ENCODE assay signal across 9 mouse cellular contexts in the genomic region with DNA sequence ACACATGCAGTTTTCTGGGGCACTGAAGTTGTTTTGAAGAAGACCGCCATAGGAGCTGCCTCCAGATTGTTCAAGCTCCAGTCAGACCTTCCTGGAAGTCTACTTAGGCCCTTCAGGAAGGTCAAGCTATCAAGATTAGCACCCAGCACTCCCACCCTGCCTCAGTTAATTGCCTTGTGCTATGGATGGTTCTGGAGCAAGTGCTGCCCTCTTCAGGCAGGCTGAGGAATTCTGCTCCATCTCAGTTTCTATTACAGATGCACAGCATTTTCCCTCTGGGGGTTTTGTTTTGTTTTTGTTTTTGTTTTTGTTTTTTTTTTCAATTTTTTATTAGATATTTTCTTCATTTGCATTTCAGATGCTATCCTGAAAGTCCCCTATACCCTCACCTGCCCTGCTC.
DNase-seq lines count a peak whose midpoint lies in the region; ATAC-seq and TF ChIP-seq lines count a peak whose summit lies in the region.
"Had no signal": no experiment of that assay in that cellular context is flagged by ENCODE, and none has a peak within 500 bp of the region (broad histone marks: within the 10 kb centered on the region; RNA-seq: fewer than 3 reads in every experiment).

No protein-coding gene starts in this region.

- TF ChIP-seq CTCF in gastrocnemius, adult 2 months (IDR thresholded peaks at IDR 0.05): peak; percentile 64
- TF ChIP-seq CTCF in lung, postnatal 0 days (IDR thresholded peaks at IDR 0.05): peak; percentile 64
- TF ChIP-seq CTCF in Patski (IDR thresholded peaks at IDR 0.05): peak; percentile 67

- ATAC-seq in lung, postnatal 0 days: no peak
- ATAC-seq in Patski: no peak
- ATAC-seq in hindbrain, embryonic 12.5 days (ENCODE audit: low FRiP score): no peak
- ATAC-seq in hindbrain, embryonic 14.5 days (ENCODE audit: low FRiP score): no peak

- in situ Hi-C loops in Patski (cut with MboI; ENCODE audit: low pct_unique_long_range_greater_than_20kb): no loop called here

- H3K27ac ChIP-seq in gastrocnemius, adult 2 months: no peak overlapping the region
- H3K27ac ChIP-seq in lung, postnatal 0 days (ENCODE audit: low read length): no peak overlapping the region
- no peak overlapping the region for H3K27ac ChIP-seq in hindbrain, embryonic 12.5 days
- no peak overlapping the region for H3K27ac ChIP-seq in hindbrain, embryonic 14.5 days

- H3K36me3 ChIP-seq in lung, postnatal 0 days (ENCODE audit: insufficient read depth, low read length): no peaks in the 10 kb centered on the region
- no peaks in the 10 kb centered on the region for H3K36me3 ChIP-seq in hindbrain, embryonic 12.5 days
- H3K36me3 ChIP-seq in hindbrain, embryonic 14.5 days (replicated peaks; ENCODE audit: control insufficient read depth, insufficient read depth): no peaks in the 10 kb centered on the region

- POLR2A ChIA-PET in Patski (lab: Charles Lee): no interaction called here

- H3K4me2 ChIP-seq in lung, postnatal 0 days (replicated peaks; ENCODE audit: low read depth, low read length): no peak overlapping the region
- H3K4me2 ChIP-seq in hindbrain, embryonic 12.5 days (replicated peaks): no peak overlapping the region
- no peak overlapping the region for H3K4me2 ChIP-seq in hindbrain, embryonic 14.5 days (replicated peaks)

- H3K9ac ChIP-seq in lung, postnatal 0 days (replicated peaks; ENCODE audit: low read depth): no peak overlapping the region
- no peak overlapping the region for H3K9ac ChIP-seq in hindbrain, embryonic 12.5 days
- no peak overlapping the region for H3K9ac ChIP-seq in hindbrain, embryonic 14.5 days

- CTCF ChIA-PET in Patski (lab: Charles Lee): interaction anchor here (0.9 kb wide), 1 partner anchor 14 kb away, joined by 3 read pairs; no protein-coding TSS in a partner anchor

- no peak overlapping the region for H3K4me3 ChIP-seq in gastrocnemius, adult 2 months
- H3K4me3 ChIP-seq in lung, postnatal 0 days (ENCODE audit: low read depth, low read length): no peak overlapping the region
- no peak overlapping the region for H3K4me3 ChIP-seq in hindbrain, embryonic 12.5 days
- H3K4me3 ChIP-seq in hindbrain, embryonic 14.5 days (replicated peaks; ENCODE audit: low read length): no peak overlapping the region

- TF ChIP-seq EP300 in lung, postnatal 0 days (IDR thresholded peaks at IDR 0.05): no peak

- WGBS in lung, postnatal 0 days: 100% methylated on average over 1 of the region's 1 CpGs
- 75% methylated on average over 1 of the region's 1 CpGs for whole genome bisulfite sequencing in hindbrain, embryonic 12.5 days
- 86% methylated on average over 1 of the region's 1 CpGs for WGBS in hindbrain, embryonic 14.5 days

- H3K4me1 ChIP-seq in lung, postnatal 0 days (ENCODE audit: insufficient read depth, low read depth, low read length): no peaks in the 10 kb centered on the region
- H3K4me1 ChIP-seq in hindbrain, embryonic 12.5 days: no peaks in the 10 kb centered on the region
- H3K4me1 ChIP-seq in hindbrain, embryonic 14.5 days (replicated peaks; ENCODE audit: control insufficient read depth, insufficient read depth, low read length): no peaks in the 10 kb centered on the region

- intact Hi-C loops in gastrocnemius, adult 2 months (cut with DNase I): loop anchor here (5.0 kb wide), 1 partner anchor 220 kb away; the partner anchor contains the start of gene Plcb1
- intact Hi-C loops in gastrocnemius, postnatal 36 days (cut with DNase I): no loop called here

- H3K27me3 ChIP-seq in lung, postnatal 0 days (replicated peaks; ENCODE audit: insufficient read depth, low read length): no peaks in the 10 kb centered on the region
- H3K27me3 ChIP-seq in Patski: no peaks in the 10 kb centered on the region
- H3K27me3 ChIP-seq in hindbrain, embryonic 12.5 days: no peaks in the 10 kb centered on the region
- H3K27me3 ChIP-seq in hindbrain, embryonic 14.5 days (ENCODE audit: control insufficient read depth, insufficient read depth, low read length): no peaks in the 10 kb centered on the region

- no peak for DNase-seq in gastrocnemius, adult 2 months
- no peak for DNase-seq in gastrocnemius, postnatal 36 days
- peak; percentile 5 for DNase-seq in lung, postnatal 0 days (ENCODE audit: low spot score)
- DNase-seq in lung, postnatal 14 days: no peak
- DNase-seq in Patski (ENCODE audit: low read depth, low spot score): no peak
- DNase-seq in lung, postnatal 36 days: peak; percentile 34
- no peak for DNase-seq in hindbrain, embryonic 14.5 days (ENCODE audit: low spot score)
- DNase-seq: embryo, embryonic 11 days had no signal

- H3K9me3 ChIP-seq in lung, postnatal 0 days (ENCODE audit: low read length): no peaks in the 10 kb centered on the region
- H3K9me3 ChIP-seq in hindbrain, embryonic 12.5 days (replicated peaks): no peaks in the 10 kb centered on the region
- no peaks in the 10 kb centered on the region for H3K9me3 ChIP-seq in hindbrain, embryonic 14.5 days (ENCODE audit: control insufficient read depth, low read length)

Comparison
In these comparisons a context has a peak if more than half of its experiments do, and no peak if none do; other contexts are left out.
1. DNase-seq: peak in lung, postnatal 0 days (single experiment) and lung, postnatal 36 days (single experiment); none in gastrocnemius, adult 2 months (single experiment), gastrocnemius, postnatal 36 days (0 of 2), lung, postnatal 14 days (single experiment), Patski (single experiment) and hindbrain, embryonic 14.5 days (single experiment).
2. Peak in every context shown above with its lines, with median percentiles within 50 percentile points of each other: CTCF ChIP-seq.